Mouse (Mus musculus) embryo, embryonic 11.5 days (tissue): ENCODE data around the gene Rpap2.

Source experiments
- DNase-seq: peaks from one replicate; pipeline ENCODE4 v3.0.0-alpha.2; 2012; ENCODE audit warnings: low read depth, low spot score

The Rpap2 gene

GRCm38 (mm10) chr5:107687161-107687560 is 90.0 kb downstream of the Rpap2 start:
- no peak for DNase-seq

DNA sequence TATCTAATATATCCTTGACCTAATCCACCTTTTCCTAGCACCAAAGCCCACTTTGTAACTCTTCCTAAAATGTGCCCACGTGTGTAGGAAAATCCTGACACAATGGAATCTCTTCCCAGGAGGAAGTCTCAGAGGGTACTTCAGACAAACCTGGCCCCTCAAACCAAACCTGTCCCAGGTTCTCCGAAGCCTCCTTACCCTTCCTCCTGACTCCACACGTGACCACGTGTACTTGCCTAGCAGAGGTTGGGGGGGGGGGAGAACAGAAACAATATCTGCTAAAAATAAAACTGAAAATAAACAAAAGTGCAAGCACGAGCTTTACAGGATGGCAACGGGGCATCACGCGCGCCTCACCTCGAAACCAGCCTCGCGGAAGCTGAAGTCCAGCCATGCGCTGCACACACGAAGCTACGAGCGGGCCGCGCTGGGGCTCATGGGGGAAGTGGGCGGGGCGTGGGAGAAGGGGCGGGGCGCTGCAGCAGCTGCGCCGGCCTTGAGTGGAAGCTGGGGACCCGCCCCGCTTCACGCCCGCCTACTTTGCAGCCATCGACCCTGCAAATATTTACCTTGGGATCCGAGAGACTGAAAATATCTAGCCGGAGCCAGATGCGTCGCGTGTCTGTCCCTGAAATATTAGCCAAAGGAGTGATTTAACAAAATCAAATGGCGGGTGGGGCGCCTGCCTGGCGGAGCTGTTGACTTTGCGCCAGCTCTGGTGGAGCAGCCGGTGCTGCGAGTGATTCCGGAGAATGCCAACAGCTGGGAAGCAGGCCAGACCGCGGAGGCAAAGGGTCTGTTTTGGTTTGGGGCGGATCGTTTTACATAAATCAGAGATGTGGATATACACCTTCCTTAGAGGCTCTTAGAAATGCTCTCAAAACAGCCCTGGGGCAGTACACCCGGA is 90.7 kb downstream of the Rpap2 start:
- peak; percentile 74 for DNase-seq

- DNase-seq = no peak
These were observed 91.3 kb downstream of the Rpap2 start for GRCm38 (mm10) chr5:107688499-107688866.

- DNase-seq = no peak
These were observed 97.8 kb downstream of the Rpap2 start for GRCm38 (mm10) chr5:107695019-107695418.

DNA sequence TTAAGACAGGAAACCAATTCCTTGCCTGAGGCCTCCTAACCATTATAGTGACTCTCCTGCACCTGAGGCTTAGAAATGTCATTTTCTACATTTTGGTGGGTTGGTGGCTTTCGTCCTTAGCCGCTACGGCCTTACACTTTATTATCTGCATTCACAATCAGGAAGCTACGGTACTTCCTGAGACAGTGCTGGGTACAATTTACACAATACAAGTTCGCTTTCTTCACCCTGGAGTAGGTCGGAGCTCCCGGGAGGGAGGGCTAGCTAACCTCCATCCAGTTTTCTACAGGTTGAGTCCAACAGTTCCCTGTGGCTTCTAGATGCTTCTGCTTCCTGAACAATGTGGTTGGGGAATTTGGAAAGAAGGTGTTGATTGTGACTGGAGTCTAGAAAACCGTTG is 101.7 kb downstream of the Rpap2 start:
- DNase-seq = no peak

GRCm38 (mm10) chr5:107700873-107701272 is 103.7 kb downstream of the Rpap2 start:
- DNase-seq = no peak

- no peak for DNase-seq
These were observed 104.5 kb downstream of the Rpap2 start for GRCm38 (mm10) chr5:107701658-107702057.

- no peak for DNase-seq
These were observed 106.1 kb downstream of the Rpap2 start for GRCm38 (mm10) chr5:107703207-107703763.

GRCm38 (mm10) chr5:107705756-107706155 is 108.6 kb downstream of the Rpap2 start:
- DNase-seq = no peak

DNA sequence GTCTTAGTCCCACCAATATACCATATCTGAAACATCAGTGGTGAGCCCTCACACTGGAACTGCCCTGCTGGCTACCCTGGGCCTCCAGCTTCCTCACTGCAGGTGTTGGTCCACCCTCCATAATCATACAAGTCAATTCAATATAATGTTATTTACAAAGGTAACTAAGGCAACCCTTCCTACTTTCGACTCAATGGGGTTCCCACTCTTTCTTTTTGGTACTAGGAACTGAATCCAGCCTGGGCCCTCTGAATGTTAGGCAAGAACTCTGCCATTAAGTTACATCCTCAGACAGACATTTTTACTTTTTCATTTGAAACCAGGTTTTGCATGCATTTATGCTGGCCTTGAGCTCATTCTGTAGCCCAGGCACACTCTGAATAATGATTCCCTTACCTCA is 109.1 kb downstream of the Rpap2 start:
- DNase-seq = no peak

DNA sequence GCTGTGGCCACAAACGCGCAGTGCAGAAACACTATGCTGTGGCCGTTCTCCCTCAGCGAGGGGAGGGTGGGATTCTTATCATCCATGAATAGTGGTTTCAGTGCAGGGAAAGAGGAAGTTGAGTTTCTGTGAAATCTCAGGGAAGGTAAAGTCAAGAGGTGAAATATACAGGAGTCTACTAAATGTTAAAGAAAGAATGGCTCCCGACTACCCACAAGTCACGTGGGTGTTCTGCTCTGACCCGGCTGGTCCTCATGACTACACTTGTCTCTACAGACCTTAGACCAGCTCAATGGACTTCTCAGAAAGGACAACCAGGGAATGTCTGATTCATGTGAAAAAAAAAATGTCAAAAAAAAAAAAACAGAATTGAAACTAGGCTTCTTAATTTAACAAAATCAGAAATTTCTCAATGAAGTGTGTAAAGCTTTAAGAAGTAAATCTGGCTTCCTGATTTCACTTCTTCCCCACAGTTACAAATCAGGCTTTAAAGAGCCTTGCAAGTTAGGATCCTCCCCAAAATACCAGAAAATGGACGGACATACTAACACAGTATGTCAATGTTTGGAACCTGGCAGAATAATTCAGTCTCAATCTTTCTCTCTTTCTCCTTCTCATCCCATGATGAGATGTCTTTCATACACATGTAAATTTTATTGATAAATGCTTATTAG is 111.1 kb downstream of the Rpap2 start:
- no peak for DNase-seq
